Mouse (Mus musculus): ENCODE data around the gene Vav2. TPM values are rescaled to one million over a fixed set of nuclear protein-coding genes. Genes with fewer than 3 reads are reported as not detected.

Vav2 gene
- total RNA-seq, 1 experiment, result 17.4 TPM

DNA sequence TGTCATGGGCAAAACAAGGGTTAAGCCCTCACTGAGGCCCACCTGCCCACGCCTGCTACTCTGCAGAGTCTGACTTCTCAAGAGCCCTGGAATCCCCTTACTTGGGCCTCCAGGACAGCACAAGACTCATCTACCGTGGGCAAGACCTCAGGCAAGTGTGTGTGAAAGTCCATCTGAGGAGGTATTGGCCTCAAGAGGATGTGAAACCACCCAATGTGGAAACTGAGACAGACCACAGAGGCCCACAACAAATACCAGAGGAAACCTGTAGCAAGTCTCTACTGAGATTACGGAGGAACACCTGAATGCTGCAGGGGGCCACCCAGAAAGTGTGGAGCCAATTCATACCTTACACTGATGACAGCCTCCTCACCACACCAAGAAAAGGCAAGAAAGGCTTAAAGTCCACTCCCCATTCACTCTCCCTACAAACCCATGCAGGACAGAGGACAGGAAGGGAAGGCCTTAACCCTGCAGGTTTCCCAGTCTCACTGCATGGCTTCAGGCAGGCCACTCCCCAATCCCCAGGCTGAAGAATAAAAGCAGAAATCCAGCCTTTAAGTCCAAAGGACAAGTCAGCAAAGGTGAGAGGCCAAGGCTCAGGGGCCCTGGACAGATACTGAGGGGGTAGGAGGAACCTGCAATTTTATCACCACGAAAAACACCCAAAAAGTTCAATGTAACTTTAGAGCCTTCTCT, 42.6 kb upstream of the Vav2 start:
- H3K27ac ChIP-seq (ENCODE audit: insufficient read depth, low read depth, low read length, poor library complexity, severe bottlenecking), result no peak overlapping the region
- H3K36me3 ChIP-seq (ENCODE audit: control insufficient read depth, insufficient read depth, low read length, poor library complexity, severe bottlenecking), result peaks cover 34% of the 10 kb centered on the region
- in situ Hi-C loops (cut with MboI; ENCODE audit: low sequenced_read_pairs in 2 of 2, unreplicated experiment in 2 of 2), result no loop called here
- peaks cover 3 to 18% of the 10 kb centered on the region in 2 experiments; a peak in 2 of 4 replicates for H3K4me1 ChIP-seq (ENCODE audit: control insufficient read depth in 2 of 2, insufficient read depth in 2 of 2, low read length in 2 of 2, poor library complexity in 1 of 2)
- DNase-seq (ENCODE audit: low read depth, low spot score), result no peak
- TF ChIP-seq MAFK (IDR thresholded peaks at IDR 0.05; ENCODE audit: insufficient read depth, low read depth, low read length) (no peak), ZNF384 (IDR thresholded peaks at IDR 0.05; ENCODE audit: low read depth, low read length) (no peak), HCFC1 (IDR thresholded peaks at IDR 0.05; ENCODE audit: borderline replicate concordance, insufficient read depth, low read length) (no peak), ZC3H11A (IDR thresholded peaks at IDR 0.05; ENCODE audit: borderline replicate concordance, low read depth, low read length) (no peak), CHD2 (IDR thresholded peaks at IDR 0.05; ENCODE audit: low read depth, low read length) (no peak)
- H3K4me3 ChIP-seq (ENCODE audit: insufficient read depth in 1 of 2, low read depth in 1 of 2, low read length in 2 of 2, poor library complexity in 1 of 2, severe bottlenecking in 1 of 2), result no peak overlapping the region
- no peaks in the 10 kb centered on the region for H3K9me3 ChIP-seq (ENCODE audit: control insufficient read depth, insufficient read depth, low read depth, low read length)
- no peak overlapping the region for H3K9ac ChIP-seq (ENCODE audit: insufficient read depth, low read depth, low read length, poor library complexity, severe bottlenecking)

DNA sequence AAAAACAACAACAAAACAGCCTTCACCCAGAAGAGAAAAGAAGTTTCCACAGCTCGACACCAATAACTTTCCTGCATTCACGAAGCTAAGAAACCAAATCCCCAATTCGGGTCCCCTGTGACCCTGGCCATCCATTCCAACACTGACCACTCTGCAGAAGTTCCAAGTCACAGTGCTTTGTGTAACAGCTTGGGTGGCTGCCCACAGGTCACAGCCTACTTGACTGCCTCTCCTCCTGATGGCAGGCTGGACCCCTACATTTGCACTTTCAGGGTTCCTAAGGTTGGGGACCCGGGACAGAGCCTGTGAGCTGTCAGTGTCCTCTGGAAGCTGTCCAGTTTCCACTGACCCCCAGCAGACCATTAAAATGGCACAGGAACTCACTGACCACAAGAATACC, 36.1 kb upstream of the Vav2 start:
- TF ChIP-seq ZNF384 (IDR thresholded peaks at IDR 0.05; ENCODE audit: low read depth, low read length) (no peak), ZC3H11A (IDR thresholded peaks at IDR 0.05; ENCODE audit: borderline replicate concordance, low read depth, low read length) (no peak), CHD2 (IDR thresholded peaks at IDR 0.05; ENCODE audit: low read depth, low read length) (no peak), MAFK (IDR thresholded peaks at IDR 0.05; ENCODE audit: insufficient read depth, low read depth, low read length) (no peak), HCFC1 (IDR thresholded peaks at IDR 0.05; ENCODE audit: borderline replicate concordance, insufficient read depth, low read length) (no peak)
- Histone ChIP-seq H3K9me3 (ENCODE audit: control insufficient read depth, insufficient read depth, low read depth, low read length) (no peaks in the 10 kb centered on the region), H3K36me3 (ENCODE audit: control insufficient read depth, insufficient read depth, low read length, poor library complexity, severe bottlenecking) (peaks cover 72% of the 10 kb centered on the region), H3K4me1 (ENCODE audit: control insufficient read depth in 2 of 2, insufficient read depth in 2 of 2, low read length in 2 of 2, poor library complexity in 1 of 2) (no peaks in the 10 kb centered on the region), H3K27ac (ENCODE audit: insufficient read depth, low read depth, low read length, poor library complexity, severe bottlenecking) (no peak overlapping the region), H3K9ac (ENCODE audit: insufficient read depth, low read depth, low read length, poor library complexity, severe bottlenecking) (no peak overlapping the region), H3K4me3 (ENCODE audit: insufficient read depth in 1 of 2, low read depth in 1 of 2, low read length in 2 of 2, poor library complexity in 1 of 2, severe bottlenecking in 1 of 2) (no peak overlapping the region)
- no peak for DNase-seq (ENCODE audit: low read depth, low spot score)
- in situ Hi-C loops (cut with MboI; ENCODE audit: low sequenced_read_pairs in 2 of 2, unreplicated experiment in 2 of 2), result no loop called here

DNA sequence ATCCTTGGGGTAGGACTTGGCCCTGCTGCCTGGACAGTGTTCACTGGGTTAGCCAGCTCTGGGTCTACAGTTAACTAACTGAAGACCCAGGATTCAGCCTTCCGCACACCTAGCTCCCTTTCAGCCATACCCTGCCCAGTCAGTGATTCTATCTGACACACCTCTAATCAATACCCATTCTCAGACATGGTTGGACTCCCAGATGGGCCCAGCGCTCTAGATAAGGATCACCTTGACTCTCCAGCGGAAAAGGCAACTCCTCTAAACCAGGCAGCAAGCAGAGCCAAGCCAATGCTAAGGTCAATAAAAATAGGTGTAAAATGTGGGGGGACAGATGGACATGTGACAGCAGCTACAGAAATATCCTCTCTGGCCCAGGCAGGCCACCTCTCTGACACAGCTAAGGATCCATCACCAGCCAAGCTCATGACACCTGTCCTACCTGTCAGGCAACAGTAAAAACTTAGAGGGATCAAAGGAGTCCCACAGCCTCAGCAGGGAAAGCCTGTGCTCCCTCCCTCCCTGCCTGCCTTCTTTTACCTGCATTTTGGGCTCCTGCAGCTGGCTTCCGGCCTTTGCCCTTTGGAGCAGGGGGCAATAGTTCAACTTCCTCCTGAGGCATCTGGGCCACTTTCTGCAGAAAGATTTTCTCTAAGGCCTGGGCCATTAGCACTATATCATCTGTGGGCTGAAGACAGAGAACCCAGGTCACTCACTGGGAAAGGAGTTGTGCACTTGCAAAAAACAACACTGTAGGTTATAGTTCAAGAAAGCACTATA, 35.2 kb upstream of the Vav2 start:
- no peaks in the 10 kb centered on the region for H3K9me3 ChIP-seq (ENCODE audit: control insufficient read depth, insufficient read depth, low read depth, low read length)
- no peak overlapping the region for H3K4me3 ChIP-seq (ENCODE audit: insufficient read depth in 1 of 2, low read depth in 1 of 2, low read length in 2 of 2, poor library complexity in 1 of 2, severe bottlenecking in 1 of 2)
- in situ Hi-C loops (cut with MboI; ENCODE audit: low sequenced_read_pairs in 2 of 2, unreplicated experiment in 2 of 2), result no loop called here
- H3K9ac ChIP-seq (ENCODE audit: insufficient read depth, low read depth, low read length, poor library complexity, severe bottlenecking), result no peak overlapping the region
- no peak overlapping the region for H3K27ac ChIP-seq (ENCODE audit: insufficient read depth, low read depth, low read length, poor library complexity, severe bottlenecking)
- H3K4me1 ChIP-seq (ENCODE audit: control insufficient read depth in 2 of 2, insufficient read depth in 2 of 2, low read length in 2 of 2, poor library complexity in 1 of 2), result 0 out of 4 replicates have a peak, but pooled peaks cover 0 to 2% of the 10 kb centered on the region in 2 experiments
- no peak for TF ChIP-seq CHD2 (IDR thresholded peaks at IDR 0.05; ENCODE audit: low read depth, low read length)
- no peak for TF ChIP-seq MAFK (IDR thresholded peaks at IDR 0.05; ENCODE audit: insufficient read depth, low read depth, low read length)
- no peak for TF ChIP-seq HCFC1 (IDR thresholded peaks at IDR 0.05; ENCODE audit: borderline replicate concordance, insufficient read depth, low read length)
- TF ChIP-seq ZNF384 (IDR thresholded peaks at IDR 0.05; ENCODE audit: low read depth, low read length), result no peak
- TF ChIP-seq ZC3H11A (IDR thresholded peaks at IDR 0.05; ENCODE audit: borderline replicate concordance, low read depth, low read length), result no peak
- H3K36me3 ChIP-seq (ENCODE audit: control insufficient read depth, insufficient read depth, low read length, poor library complexity, severe bottlenecking), result peaks cover 79% of the 10 kb centered on the region
- DNase-seq (ENCODE audit: low read depth, low spot score), result no peak

DNA sequence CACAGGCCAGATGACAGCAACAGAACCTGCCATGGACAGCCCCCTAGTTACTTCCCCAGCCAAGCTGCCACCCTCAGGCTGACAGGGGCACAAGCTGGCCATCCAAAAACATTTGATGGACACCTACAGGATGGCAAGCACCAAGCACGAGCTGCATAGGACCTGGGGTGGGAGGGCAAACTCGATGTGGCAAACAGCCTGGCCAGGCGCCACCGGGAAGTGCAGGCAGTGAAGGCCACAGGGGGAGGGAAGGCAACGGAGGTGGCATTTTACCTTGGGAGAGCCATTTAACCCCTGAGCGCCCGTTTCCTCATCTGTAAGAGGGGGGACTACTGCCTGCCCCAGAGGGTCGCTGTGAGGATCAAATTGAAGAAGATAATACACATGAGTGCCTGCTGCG, 33.8 kb upstream of the Vav2 start:
- H3K27ac ChIP-seq (ENCODE audit: insufficient read depth, low read depth, low read length, poor library complexity, severe bottlenecking), result no peak overlapping the region
- no peak overlapping the region for H3K9ac ChIP-seq (ENCODE audit: insufficient read depth, low read depth, low read length, poor library complexity, severe bottlenecking)
- in situ Hi-C loops (cut with MboI; ENCODE audit: low sequenced_read_pairs in 2 of 2, unreplicated experiment in 2 of 2), result no loop called here
- DNase-seq (ENCODE audit: low read depth, low spot score), result no peak
- peaks cover 78% of the 10 kb centered on the region for H3K36me3 ChIP-seq (ENCODE audit: control insufficient read depth, insufficient read depth, low read length, poor library complexity, severe bottlenecking)
- no peak overlapping the region for H3K4me3 ChIP-seq (ENCODE audit: insufficient read depth in 1 of 2, low read depth in 1 of 2, low read length in 2 of 2, poor library complexity in 1 of 2, severe bottlenecking in 1 of 2)
- no peaks in the 10 kb centered on the region for H3K9me3 ChIP-seq (ENCODE audit: control insufficient read depth, insufficient read depth, low read depth, low read length)
- 0 out of 4 replicates have a peak, but pooled peaks cover 0 to 2% of the 10 kb centered on the region in 2 experiments for H3K4me1 ChIP-seq (ENCODE audit: control insufficient read depth in 2 of 2, insufficient read depth in 2 of 2, low read length in 2 of 2, poor library complexity in 1 of 2)
- TF ChIP-seq HCFC1 (IDR thresholded peaks at IDR 0.05; ENCODE audit: borderline replicate concordance, insufficient read depth, low read length), result no peak
- no peak for TF ChIP-seq CHD2 (IDR thresholded peaks at IDR 0.05; ENCODE audit: low read depth, low read length)
- TF ChIP-seq ZNF384 (IDR thresholded peaks at IDR 0.05; ENCODE audit: low read depth, low read length), result no peak
- TF ChIP-seq MAFK (IDR thresholded peaks at IDR 0.05; ENCODE audit: insufficient read depth, low read depth, low read length), result no peak
- no peak for TF ChIP-seq ZC3H11A (IDR thresholded peaks at IDR 0.05; ENCODE audit: borderline replicate concordance, low read depth, low read length)

Data from ES-E14 (cell line).